Mouse (Mus musculus): ENCODE results near the gene Casp7. TPM values are rescaled to one million over a fixed set of nuclear protein-coding genes. Genes with fewer than 3 reads are reported as not detected.
A peak's percentile ranks its signal among the peaks of the same experiment; 100 is the strongest.
"Not testable (repeated sequence)": the region's sequence is repeated elsewhere in the genome, so short reads cannot be mapped to it uniquely, and the experiment has no call there.

Casp7 gene
- polyA plus RNA-seq (2012; rRNA removed), result 12.0 and 12.4 TPM in 2 replicates

DNA sequence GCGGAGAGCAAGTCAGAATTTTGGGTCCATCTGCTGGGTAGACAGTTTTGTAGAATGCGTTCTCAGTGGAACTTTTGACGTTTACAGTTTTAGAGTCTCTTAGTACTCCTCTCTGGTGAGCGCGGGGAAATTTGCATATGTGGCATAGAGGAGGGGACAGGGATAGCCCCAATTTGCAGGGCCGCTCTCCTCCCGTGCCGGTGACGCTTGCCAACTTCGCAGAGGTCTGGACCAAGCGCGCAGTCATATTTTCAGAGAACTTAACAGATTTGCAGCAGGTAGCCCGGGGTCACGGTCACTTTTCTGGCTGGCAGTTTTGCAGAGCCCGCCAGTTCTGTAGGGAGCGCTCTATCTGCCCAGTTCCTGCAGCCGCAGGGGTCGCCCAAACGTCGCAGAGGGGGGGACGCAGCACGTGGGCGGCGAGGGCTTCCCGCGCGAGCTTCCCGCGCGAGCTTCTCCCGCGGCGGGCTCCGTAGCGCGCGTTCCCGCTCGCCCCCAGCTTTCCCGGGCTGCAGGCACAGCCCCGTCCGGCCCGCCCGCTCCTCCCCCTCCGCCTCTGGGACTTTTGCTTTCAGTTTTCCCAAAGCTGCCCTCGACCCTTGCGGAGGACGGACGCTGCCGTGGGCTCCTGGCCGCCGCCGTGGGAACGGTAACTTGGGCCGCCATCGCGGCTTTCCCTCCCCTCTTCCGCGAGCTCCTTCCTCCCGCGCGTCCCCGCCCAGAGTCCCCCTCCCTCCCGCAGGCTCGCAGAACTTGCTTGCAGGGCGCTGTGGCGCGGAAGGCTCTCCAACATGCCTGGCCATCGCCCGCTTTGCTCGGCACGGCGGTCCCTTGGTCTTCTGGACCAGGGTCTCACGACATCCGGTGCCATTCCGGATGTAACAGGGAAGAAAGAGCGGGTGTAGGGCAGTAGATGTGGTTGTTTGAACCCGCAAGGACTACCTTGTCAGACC lies at the start of gene Casp7:
Gene Casp7, plus strand, starts transcription at position 461 of the 953 bp plus-strand sequence.
- no peak for TF ChIP-seq CTCF (conservative IDR thresholded peaks at IDR 0.05; ENCODE audit: insufficient read depth, insufficient read length, low read depth, low read length)
- TF ChIP-seq POLR2A (IDR thresholded peaks at IDR 0.05; ENCODE audit: low read depth, low read length), result no peak
- H3K27ac ChIP-seq (ENCODE audit: insufficient read depth, low read depth, low read length), result peak within 1 kb of the TSS; percentile 48
- DNase-seq, result peak; percentile 77
- peaks cover 7% of the 10 kb centered on the region; the same call in 1 of the 2 replicates for H3K4me1 ChIP-seq (ENCODE audit: control insufficient read depth, insufficient read depth, low read length)
- H3K4me3 ChIP-seq (ENCODE audit: insufficient read depth, low read depth, low read length), result peak within 1 kb of the TSS; percentile 60
- 1% methylated on average over 77 of the region's 78 CpGs for WGBS
- H3K36me3 ChIP-seq (ENCODE audit: control insufficient read depth, insufficient read depth, low read length), result no peaks in the 10 kb centered on the region
- H3K27me3 ChIP-seq (replicated peaks; ENCODE audit: control insufficient read depth, insufficient read depth, low read length), result no peaks in the 10 kb centered on the region

DNA sequence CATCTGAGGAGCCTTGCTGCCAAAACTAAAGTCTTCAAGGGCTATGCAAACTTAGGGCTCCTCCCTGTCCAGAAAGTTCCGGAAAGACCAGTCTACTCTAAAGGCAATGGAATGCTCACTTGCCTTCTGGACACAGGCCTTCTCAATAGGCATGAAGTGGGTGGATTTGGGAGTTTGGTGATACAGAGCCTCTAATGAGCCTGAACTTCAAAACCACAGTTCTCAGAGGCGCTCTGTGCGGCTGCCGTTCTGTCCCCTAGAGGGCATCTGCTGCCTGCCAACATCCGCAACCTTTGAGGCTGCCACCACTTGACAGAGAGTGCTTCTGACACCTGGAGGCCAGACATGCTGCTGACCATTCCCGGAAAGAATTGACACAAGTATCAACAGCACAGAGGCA lies 47.6 kb upstream of the Casp7 start:
- TF ChIP-seq POLR2A (IDR thresholded peaks at IDR 0.05; ENCODE audit: low read depth, low read length), result no peak
- TF ChIP-seq CTCF (conservative IDR thresholded peaks at IDR 0.05; ENCODE audit: insufficient read depth, insufficient read length, low read depth, low read length), result peak; percentile 60
- no peaks in the 10 kb centered on the region for H3K36me3 ChIP-seq (ENCODE audit: control insufficient read depth, insufficient read depth, low read length)
- H3K27ac ChIP-seq (ENCODE audit: insufficient read depth, low read depth, low read length), result no peak overlapping the region
- 33% methylated on average over 6 of the region's 6 CpGs for WGBS
- H3K4me3 ChIP-seq (ENCODE audit: insufficient read depth, low read depth, low read length), result no peak overlapping the region
- DNase-seq, result peak; percentile 54
- no peaks in the 10 kb centered on the region for H3K27me3 ChIP-seq (replicated peaks; ENCODE audit: control insufficient read depth, insufficient read depth, low read length)
- H3K4me1 ChIP-seq (ENCODE audit: control insufficient read depth, insufficient read depth, low read length), result no peaks in the 10 kb centered on the region

DNA sequence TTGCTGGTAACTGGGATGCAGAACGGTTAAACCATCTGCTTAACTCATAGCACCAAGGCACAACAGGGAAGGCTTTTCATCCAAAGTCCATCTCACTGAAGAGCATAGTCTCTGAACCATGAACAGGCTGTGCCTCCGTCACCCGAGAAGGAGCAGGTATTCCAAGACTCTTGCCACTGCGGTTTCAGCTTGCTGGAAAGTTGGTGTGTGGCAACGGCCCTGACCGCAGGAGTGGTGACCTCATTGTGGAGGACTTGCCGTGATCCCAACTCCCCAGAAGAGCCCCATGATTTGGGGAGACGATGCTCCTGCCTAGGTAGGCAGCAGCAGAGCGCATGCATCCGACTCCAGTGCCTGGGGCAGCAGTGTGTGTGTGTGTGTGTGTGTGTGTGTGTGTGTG lies 43.2 kb upstream of the Casp7 start:
- no peak for TF ChIP-seq POLR2A (IDR thresholded peaks at IDR 0.05; ENCODE audit: low read depth, low read length)
- TF ChIP-seq CTCF (conservative IDR thresholded peaks at IDR 0.05; ENCODE audit: insufficient read depth, insufficient read length, low read depth, low read length), result no peak
- H3K27ac ChIP-seq (ENCODE audit: insufficient read depth, low read depth, low read length), result no peak overlapping the region
- 40% methylated on average over 10 of the region's 10 CpGs for WGBS
- DNase-seq, result peak; percentile 32
- H3K4me1 ChIP-seq (ENCODE audit: control insufficient read depth, insufficient read depth, low read length), result no peaks in the 10 kb centered on the region
- no peaks in the 10 kb centered on the region for H3K27me3 ChIP-seq (replicated peaks; ENCODE audit: control insufficient read depth, insufficient read depth, low read length)
- H3K4me3 ChIP-seq (ENCODE audit: insufficient read depth, low read depth, low read length), result no peak overlapping the region
- no peaks in the 10 kb centered on the region for H3K36me3 ChIP-seq (ENCODE audit: control insufficient read depth, insufficient read depth, low read length)

DNA sequence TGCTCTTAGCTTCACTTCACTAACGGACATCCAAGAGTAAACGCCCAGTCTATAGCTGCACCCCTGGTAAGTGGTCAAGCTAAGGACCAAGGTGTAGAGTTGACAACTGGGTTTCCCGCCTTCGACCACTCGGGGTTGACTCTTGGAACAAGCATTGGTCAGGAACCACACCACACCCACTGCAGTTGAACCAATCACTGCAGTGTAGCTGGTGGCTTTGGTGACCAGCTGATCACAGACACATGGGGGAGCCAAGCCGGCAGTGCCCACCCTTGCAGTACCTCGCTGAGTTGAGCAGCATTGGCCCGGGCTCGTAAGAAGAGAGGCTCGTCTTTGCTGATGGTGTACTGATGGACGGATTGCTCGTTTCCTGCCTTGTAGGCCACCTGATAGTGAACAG lies 41.7 kb upstream of the Casp7 start:
- H3K27me3 ChIP-seq (replicated peaks; ENCODE audit: control insufficient read depth, insufficient read depth, low read length), result no peaks in the 10 kb centered on the region
- DNase-seq, result no peak
- no peak overlapping the region for H3K4me3 ChIP-seq (ENCODE audit: insufficient read depth, low read depth, low read length)
- 89% methylated on average over 12 of the region's 12 CpGs for WGBS
- TF ChIP-seq CTCF (conservative IDR thresholded peaks at IDR 0.05; ENCODE audit: insufficient read depth, insufficient read length, low read depth, low read length), result no peak
- no peak for TF ChIP-seq POLR2A (IDR thresholded peaks at IDR 0.05; ENCODE audit: low read depth, low read length)
- H3K36me3 ChIP-seq (ENCODE audit: control insufficient read depth, insufficient read depth, low read length), result no peaks in the 10 kb centered on the region
- no peaks in the 10 kb centered on the region for H3K4me1 ChIP-seq (ENCODE audit: control insufficient read depth, insufficient read depth, low read length)
- no peak overlapping the region for H3K27ac ChIP-seq (ENCODE audit: insufficient read depth, low read depth, low read length)

DNA sequence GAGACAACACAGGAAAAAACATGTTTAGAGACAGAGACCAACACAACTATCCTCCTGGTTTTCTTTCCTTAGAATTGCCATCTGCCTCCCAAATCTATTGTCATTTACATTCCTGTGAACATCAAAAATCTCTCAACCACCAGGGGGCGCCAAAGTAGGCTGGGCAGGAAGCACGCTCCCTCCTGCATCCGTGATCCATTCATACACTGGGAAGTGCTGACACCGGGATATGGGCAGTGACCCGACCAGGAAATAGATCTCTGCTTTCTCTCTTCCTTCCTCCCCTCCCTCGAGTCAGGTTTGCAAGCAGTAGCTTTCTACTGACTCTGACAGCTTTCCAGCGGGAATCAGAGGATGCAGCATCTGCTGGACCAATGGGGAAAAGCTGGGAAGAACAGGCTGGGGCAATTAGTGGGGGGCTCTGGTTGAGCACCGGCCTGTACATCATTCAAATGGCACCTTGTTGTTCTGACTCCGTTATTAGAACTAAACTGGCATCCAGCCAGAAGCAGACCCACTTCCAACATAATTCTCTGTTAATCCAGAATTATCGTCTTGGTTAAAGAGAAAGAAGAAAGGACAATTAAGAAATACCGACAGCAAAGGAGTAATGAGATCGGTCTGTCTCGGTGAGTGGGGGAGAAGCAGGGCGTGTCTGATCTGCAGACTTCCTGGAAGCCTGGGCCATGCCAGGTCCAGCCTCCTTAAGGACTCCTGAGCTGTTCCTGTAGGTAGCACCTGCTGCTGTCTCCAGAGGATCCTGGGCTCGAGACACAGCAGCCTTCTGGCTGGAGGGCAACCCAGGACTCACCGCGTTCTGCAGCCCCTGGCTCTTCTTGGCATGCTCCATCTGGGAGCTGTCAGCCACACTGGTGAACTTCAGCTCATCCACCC lies 40.2 kb upstream of the Casp7 start:
- peak; percentile 71 for DNase-seq
- Histone ChIP-seq H3K27me3 (replicated peaks; ENCODE audit: control insufficient read depth, insufficient read depth, low read length) (no peaks in the 10 kb centered on the region), H3K4me3 (ENCODE audit: insufficient read depth, low read depth, low read length) (no peak overlapping the region), H3K4me1 (ENCODE audit: control insufficient read depth, insufficient read depth, low read length) (no peaks in the 10 kb centered on the region), H3K27ac (ENCODE audit: insufficient read depth, low read depth, low read length) (no peak overlapping the region), H3K36me3 (ENCODE audit: control insufficient read depth, insufficient read depth, low read length) (no peaks in the 10 kb centered on the region)
- TF ChIP-seq CTCF (conservative IDR thresholded peaks at IDR 0.05; ENCODE audit: insufficient read depth, insufficient read length, low read depth, low read length) (peak; percentile 89), POLR2A (IDR thresholded peaks at IDR 0.05; ENCODE audit: low read depth, low read length) (no peak)
- WGBS, result 26% methylated on average over 17 of the region's 17 CpGs

DNA sequence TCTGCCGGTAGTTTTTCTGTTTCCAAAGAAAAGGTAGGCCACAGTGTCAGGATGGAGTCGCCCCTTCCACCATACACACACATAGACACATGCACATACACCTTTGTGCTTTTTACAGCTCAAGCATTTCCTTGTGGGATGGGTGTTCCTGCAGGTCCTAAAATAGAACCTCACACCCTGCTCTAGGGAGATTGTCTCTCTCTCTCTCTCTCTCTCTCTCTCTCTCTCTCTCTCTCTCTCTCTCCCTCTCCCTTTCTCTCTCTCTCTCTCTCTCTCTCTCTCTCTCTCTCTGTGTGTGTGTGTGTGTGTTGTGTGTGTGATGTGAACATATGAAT lies 39.6 kb upstream of the Casp7 start:
- H3K4me3 ChIP-seq (ENCODE audit: insufficient read depth, low read depth, low read length); H3K4me1 ChIP-seq (ENCODE audit: control insufficient read depth, insufficient read depth, low read length); H3K27ac ChIP-seq (ENCODE audit: insufficient read depth, low read depth, low read length); DNase-seq; H3K36me3 ChIP-seq (ENCODE audit: control insufficient read depth, insufficient read depth, low read length); H3K27me3 ChIP-seq (replicated peaks; ENCODE audit: control insufficient read depth, insufficient read depth, low read length): not testable (repeated sequence)
- WGBS, result 79% methylated on average over 2 of the region's 2 CpGs

DNA sequence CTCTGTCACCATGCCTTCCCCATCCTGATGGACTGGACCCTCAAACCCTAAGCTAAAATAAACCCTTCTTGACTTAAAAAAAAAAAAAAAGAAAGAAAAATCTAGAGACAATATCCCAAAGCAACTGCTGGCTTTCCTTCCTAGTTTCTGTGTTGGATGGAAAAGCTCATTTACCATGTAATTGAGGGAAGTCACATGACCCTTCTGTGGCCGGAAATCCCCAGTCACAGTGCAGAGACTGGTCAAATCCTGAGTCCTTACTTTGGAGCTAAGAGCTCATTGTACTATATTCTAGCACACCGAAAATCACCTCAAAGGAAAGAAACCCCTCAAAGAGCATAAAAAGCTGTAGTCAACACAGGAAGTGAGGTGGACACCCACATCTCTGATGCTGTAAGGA lies 38.0 kb upstream of the Casp7 start:
- Histone ChIP-seq H3K4me1 (ENCODE audit: control insufficient read depth, insufficient read depth, low read length) (no peaks in the 10 kb centered on the region), H3K27me3 (replicated peaks; ENCODE audit: control insufficient read depth, insufficient read depth, low read length) (no peaks in the 10 kb centered on the region), H3K36me3 (ENCODE audit: control insufficient read depth, insufficient read depth, low read length) (no peaks in the 10 kb centered on the region), H3K4me3 (ENCODE audit: insufficient read depth, low read depth, low read length) (no peak overlapping the region), H3K27ac (ENCODE audit: insufficient read depth, low read depth, low read length) (no peak overlapping the region)
- WGBS, result 66% methylated on average over 2 of the region's 2 CpGs
- no peak for DNase-seq
- TF ChIP-seq CTCF (conservative IDR thresholded peaks at IDR 0.05; ENCODE audit: insufficient read depth, insufficient read length, low read depth, low read length), result no peak
- no peak for TF ChIP-seq POLR2A (IDR thresholded peaks at IDR 0.05; ENCODE audit: low read depth, low read length)
